Mouse (Mus musculus) spleen, postnatal 10 days (tissue): Measurements from ENCODE around the gene Zfp287.
"Not testable (repeated sequence)": the region's sequence is repeated elsewhere in the genome, so short reads cannot be mapped to it uniquely, and the experiment has no call there.

ENCODE experiments used
- DNase-seq, 2 experiments: peaks; one replicate each; pipeline ENCODE4 v3.0.0; 2021 to 2022; ENCODE audit warnings: low spot score in 2 of 2

Zfp287 gene

DNA sequence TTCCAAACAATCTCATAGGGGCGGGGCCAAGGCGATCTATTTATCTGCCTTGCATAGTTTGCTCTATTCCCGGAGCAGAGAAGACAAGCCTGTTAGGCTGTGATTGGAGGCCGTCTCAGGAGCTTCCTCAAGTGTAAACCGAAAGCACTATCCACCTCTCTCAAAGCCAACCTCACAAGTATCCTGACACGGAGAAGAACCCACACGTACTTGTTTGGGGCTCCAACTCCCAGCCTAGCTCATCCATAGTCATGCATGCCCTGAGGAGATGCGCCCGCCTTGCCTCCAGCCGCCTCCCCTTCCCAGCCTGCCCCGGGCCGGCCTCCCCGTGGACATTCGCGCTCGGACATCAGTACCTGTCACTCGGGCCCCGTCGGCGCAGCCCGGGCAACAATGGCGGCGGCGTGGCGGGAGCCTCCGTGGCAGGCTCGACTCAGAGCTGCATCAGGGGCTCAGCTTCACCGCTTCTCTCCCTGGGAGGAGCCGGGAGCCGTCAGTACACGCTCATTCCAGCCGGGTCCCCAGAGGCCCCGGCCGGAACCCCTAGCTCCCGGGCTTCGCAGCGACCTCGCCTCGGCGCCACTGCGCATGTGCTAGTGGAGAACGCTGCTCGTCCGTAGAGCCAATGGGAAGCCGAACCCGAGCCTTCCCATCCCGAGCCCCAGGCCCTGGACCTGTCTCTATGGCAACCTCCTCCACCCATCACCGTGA lies at the start of gene Zfp287:
TSS of gene Zfp287 (minus strand) at position 595 of the 711 bp plus-strand sequence.
- DNase-seq = peak; percentile 14 to 61

DNA sequence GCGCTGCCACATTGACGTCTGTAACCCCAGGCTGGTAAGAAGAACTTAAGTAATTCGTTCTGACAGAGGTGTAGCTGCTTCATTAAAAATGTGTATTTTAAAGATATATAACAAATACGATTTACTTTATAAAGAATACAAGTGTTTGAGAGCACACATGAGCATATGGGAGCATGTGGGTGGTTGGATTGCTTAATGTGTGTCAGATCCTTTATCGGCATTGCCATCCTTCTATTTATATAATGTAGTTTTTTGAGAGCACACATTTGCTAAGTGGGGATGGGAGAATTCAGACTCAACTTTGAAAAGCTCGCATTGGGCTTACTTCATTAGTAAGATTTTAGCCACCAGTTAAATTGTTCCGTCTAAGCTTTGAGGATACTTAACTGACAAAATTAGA lies 44.8 kb upstream of the Zfp287 start:
- no peak for DNase-seq

GRCm38 (mm10) chr11:62760755-62761457 lies 29.2 kb upstream of the Zfp287 start:
- no peak for DNase-seq

- no peak for DNase-seq
Measured at GRCm38 (mm10) chr11:62758491-62758890, 26.8 kb upstream of the Zfp287 start.

GRCm38 (mm10) chr11:62757906-62758305 lies 26.2 kb upstream of the Zfp287 start:
- no peak for DNase-seq

DNA sequence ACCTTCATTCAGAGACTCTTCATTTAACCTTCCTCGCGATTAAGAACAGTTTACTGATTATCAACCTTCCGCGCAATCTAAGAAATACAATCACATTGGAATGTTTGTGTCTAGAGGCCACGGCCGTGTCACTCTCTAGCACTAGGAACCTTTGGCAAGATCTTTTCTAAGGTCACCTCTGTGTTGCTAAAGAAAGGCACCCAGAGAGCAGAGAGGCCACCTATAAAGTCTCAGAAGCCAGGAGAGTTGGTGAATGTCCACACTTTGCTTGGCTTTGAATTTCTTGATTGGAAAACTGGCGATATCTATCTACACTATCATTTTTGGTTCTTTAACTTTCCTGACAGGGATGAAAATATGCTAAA lies 25.4 kb upstream of the Zfp287 start:
- DNase-seq = no peak

- peak; percentile 62 to 87 for DNase-seq
Measured at GRCm38 (mm10) chr11:62756456-62757142, 24.9 kb upstream of the Zfp287 start.

- no peak for DNase-seq
Measured at GRCm38 (mm10) chr11:62752780-62753179, 21.1 kb upstream of the Zfp287 start, which contains the start of gene Gm10428. TSS of gene Gm10428 (plus strand) at chr11:62753100.

GRCm38 (mm10) chr11:62752191-62752590 lies 20.5 kb upstream of the Zfp287 start:
- no peak for DNase-seq

GRCm38 (mm10) chr11:62749445-62749844 lies 17.7 kb upstream of the Zfp287 start:
- not testable (repeated sequence) for DNase-seq

DNA sequence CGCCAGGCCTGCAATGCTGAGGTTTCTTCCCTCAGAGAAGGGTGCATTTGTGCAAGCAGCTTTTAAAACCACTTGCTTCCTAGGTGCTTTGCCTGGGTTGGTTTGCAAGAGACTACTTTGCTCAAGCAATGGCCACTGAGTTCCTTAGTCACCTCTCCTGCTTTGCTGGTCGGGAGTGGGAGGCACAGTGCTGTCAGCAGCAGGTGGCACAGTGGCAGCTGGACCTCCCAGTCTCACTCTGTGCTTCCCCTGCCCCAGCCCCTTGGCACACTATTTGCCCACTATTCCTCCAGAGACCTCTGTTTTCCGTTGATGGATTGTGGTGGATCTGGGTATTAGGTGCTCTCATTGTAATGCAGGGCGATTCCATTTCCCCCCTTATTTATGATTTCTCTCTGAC lies 16.4 kb upstream of the Zfp287 start:
- no peak for DNase-seq

- DNase-seq = no peak
Measured at GRCm38 (mm10) chr11:62747227-62747626, 15.5 kb upstream of the Zfp287 start.

GRCm38 (mm10) chr11:62746001-62746533 lies 14.4 kb upstream of the Zfp287 start:
- DNase-seq = peak; percentile 26 to 79

DNA sequence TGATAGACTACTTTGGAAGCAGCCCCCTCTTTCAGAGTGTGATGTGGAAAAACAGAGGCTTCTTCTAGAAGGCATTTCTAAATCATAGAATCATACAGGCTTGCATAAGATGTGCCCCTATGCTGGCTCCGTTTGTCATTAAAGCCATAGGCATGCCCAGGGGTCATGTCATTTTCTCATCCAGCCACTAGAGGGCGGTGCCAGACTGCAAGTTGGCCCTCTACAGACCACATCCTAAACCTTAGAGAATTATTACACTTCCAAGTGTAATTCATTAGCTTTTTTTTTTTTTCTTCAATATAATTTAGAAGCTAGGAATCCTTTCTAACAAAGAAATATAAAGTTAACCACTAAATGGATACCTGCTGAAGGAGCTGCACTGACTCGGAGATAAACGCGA lies 12.4 kb upstream of the Zfp287 start:
- peak; percentile 29 to 78 for DNase-seq

- no peak for DNase-seq
Measured at GRCm38 (mm10) chr11:62742261-62742957, 10.7 kb upstream of the Zfp287 start.

DNA sequence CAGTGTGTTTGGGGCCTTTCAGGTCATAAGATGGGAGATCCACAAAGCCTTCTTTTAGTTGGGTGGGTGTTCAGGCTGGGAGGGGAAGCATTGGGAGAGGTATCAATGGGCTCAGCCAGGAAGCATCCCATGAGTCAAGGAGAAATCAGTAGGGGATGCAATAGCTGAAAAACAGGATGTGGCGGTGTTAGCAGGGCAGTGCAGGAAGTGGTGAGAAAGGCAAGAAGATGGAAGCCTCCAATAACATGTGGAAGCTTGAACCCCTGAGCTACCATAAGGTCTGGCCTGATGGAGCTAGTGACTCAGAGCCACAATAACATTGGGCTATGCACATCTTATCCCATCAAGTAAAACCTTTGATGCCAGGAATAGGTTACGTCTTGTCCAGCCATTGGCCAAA lies 9.5 kb upstream of the Zfp287 start:
- DNase-seq = no peak

DNA sequence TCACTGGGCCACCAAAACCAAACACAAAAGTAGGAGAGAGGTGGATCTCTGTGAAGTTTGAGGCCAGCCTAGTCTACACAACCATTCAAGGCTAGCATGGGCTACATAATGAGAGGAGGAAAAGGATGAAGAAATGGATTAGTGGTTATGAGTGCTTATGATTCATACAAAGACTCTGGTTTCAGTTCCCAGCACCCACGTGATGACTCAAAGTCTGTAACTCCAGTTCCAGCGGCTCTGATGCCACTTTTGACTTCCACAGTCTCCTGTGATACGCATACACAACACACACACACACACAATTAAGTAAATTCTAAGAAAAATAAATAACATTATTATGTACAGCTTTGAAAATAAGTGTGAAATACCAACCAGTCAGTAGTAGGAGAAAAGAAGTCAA lies 960 bp upstream of the Zfp287 start:
- no peak for DNase-seq

DNA sequence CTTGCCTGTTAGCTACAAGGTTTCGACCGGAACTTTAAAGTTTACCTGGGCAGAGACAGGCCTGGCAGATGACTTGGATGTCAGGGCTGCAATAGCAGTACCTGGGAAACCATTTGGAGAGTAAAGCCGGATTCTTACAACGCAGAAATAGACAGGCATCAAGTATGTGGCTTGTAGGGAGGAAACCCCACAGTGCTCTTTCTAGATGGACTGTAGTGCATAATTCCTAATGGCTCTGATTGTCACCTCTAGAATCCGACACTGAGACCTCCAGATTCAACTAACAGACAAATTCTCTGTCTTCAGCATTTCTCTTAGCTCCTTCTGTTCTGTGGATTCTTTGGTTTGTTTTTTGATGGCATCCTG lies 300 bp upstream of the Zfp287 start:
- DNase-seq = no peak

GRCm38 (mm10) chr11:62728276-62728675 lies 3.4 kb downstream of the Zfp287 start:
- DNase-seq = no peak

DNA sequence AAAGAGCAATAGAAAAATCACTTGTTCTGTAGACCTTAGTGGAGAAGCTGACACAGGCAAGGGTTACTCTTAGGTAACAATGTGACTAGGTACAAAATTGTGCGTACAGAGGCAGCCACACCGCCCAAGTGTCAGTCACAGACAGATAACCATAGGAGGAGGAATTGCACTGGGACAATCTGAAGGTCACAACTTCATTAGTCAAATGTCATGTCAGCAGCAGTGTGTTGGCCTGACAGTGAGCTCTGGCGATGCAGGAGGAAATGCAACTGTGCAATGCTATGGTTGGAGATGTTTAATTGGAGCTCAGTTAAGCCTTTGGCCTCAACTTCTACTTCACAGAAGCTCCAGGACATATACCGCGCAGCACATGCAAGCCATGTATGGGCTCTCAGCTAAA lies 21.0 kb downstream of the Zfp287 start:
- no peak for DNase-seq

DNA sequence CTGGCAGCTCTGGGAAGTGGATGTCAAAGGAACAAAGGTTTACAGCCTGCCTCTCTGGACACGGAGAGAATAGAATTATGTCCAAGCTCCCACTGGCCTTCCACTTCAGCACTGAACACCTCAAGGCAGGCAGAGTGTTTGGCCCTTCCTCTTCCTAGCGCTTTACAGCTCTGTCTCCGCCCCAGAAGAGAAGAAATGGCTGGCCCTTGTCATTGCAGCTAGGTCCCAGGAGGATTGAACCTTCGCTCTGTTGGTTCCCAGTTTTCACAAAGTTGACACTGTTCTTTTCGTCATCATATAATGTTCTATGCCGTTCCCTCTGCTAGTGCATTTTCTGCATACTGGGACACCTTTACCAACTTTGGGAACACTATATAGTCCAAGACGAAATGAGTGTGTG lies 23.5 kb downstream of the Zfp287 start:
- DNase-seq = no peak

DNA sequence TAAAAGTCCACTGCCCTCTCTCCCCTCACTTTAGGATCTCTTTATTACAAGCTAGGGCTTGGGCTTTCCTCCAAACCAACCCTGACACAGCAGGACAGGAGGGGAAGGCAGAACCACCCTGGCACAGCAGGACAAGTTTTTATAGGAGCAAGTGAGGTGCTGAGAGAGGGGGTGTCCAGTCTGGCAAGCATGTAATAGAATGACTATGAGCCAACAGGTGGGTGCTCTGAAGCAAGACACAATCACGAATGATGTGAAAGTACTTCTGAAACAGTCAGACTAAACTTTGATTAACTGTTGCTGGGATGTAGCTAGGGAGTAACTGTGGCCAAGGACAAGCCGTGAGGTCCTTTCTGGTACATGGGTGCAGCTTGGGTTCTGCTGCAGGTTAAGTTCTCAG lies 25.6 kb downstream of the Zfp287 start:
- no peak for DNase-seq
